Mouse (Mus musculus): ENCODE data around the gene Cmss1.
A peak's percentile ranks its signal among the peaks of the same experiment; 100 is the strongest.

Cmss1 gene

DNA sequence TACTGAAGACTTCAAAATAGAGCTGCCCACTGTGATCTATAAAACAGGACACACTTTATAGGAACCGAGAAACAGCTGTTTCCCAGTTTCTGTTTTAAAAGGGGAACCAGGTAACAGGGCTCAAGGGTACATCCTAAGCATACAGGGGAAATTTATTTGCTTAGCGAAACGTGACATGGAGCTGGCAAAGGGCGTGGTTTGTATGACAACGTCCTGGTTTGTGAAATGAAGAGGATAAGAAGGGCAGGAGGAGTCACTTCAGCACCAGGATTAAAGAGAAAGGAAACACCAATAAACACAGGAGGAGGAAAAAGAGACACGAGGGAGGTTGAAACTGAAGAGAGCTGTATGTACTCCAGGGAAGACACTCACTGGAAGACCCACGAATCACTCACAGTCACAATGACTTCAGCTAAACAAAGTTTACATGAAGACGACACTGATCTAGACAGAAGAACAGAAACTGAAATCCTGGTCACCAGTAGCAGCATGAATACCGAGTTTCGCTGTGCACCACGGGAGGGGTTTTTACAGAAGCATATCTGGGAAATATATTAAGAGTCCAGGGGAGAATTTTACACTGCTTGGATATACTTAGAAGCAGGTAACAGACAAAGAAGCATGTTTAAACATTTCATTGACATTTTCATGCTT is 269.8 kb downstream of the Cmss1 start:
- no peak for DNase-seq

DNA sequence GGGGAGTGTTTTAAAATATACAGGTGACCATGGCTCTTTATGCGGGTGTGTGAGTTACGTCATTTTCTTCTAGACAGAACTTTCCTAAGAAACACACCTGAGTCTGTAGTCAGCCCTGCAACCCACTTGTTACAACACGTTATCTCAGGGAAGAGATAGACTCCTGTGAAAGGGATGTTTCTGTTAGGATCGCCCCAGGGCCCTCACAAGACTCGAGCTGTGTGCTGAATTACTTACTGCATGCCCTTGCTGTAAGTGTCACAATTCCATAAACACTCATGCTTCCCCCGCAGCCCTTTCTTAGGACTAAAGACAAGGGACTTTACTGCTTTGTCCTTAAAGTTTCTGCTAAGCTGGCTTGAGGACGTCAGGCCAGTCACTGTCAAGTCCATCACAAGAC is 274.4 kb downstream of the Cmss1 start:
- DNase-seq: no peak

DNA sequence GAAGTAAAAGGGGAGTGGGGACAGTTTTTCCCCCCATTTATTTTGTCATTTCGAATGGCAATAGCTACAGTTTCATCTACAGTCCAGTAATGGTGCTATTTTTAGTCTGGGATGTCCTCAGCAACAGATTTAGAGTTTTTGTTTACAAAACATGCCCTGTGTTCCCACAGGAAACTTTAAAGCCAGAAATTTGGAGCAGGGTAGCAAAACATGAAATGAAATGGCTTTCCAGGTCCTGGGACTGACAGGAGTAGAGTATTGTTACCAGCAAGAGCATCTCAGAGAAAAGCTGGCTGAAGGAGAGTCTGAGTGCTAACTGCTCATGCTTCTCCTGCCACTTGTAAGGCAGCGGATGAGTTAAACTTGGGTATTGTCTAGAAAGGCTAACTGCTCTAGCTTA is 276.6 kb downstream of the Cmss1 start:
- no peak for DNase-seq

DNA sequence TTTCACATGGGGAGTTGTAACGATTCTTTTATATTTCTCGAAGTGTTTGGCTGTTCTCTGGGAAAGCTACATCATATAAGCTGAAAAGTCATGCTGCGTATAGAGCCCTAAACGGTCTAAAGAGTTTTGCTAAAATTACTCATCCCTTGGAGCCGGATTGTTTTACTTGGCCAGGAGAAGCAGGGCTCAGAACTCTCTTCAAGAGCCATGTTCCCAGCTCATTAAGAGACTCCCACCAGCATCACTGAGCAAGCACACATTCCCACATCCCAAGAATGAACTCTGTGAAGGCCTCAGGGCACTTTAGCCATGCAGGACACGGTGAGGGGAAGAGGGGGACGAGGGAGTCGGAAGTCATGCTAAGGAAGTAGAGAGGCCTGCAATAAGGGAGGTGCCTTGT is 277.6 kb downstream of the Cmss1 start:
- DNase-seq: no peak

DNA sequence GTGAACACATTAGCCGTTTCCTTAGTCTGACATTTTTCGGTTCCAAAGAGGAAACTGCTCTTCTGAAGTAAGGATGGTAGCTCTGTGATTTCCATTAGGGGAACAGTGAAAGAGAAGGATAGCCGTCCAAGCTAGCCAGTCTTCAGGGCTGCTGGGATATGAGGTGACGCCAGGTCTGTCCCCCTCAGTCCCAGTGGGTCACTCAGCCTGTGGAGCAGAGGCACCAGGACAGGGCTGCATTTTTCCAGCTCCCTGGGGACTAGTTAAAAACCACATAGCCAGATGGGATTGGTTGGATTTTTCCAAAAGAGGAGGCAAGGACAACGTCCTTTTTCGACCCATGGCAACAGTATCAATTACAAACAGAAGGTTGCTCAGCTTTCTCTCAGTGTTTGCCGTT is 279.7 kb downstream of the Cmss1 start:
- DNase-seq: no peak

DNA sequence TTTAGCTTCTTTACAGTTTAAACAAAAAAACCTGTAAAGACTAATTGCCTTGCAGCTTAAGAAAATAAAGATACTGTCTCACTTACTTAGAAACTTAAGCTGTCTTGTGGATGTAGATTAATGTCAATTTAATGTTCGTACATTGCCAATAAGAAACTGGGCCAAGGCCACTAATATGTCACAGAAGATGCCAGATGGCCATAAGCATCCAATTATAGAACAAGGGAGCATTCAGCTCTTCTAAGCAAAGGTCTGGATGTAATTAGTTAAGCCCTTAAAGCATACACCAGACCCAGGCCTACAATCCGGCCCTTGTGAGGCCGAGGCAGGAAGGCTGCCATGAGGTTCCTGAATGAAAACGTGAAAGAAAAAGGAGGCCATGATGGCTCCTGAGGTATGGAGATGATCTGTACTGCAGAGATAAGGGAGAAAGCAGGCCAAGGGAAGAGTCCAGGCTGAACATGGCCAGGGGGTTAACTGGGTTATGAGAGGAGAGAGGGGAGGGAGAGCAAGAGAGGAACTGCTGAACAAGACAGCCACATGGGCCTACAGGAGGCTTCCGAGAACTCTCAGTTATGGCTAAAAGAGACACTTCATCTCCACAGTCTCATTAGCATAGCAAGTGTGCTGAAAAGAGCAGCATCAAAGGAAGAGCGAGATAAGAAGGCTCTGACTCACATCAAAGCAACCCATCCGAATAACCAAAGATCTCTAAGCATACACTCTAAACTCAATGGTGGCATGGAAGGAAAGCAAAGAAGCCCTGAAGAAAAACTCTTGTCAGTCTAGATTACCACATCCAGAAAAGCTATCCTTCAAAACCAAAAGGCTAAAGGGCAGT is 287.2 kb downstream of the Cmss1 start:
- DNase-seq: no peak

DNA sequence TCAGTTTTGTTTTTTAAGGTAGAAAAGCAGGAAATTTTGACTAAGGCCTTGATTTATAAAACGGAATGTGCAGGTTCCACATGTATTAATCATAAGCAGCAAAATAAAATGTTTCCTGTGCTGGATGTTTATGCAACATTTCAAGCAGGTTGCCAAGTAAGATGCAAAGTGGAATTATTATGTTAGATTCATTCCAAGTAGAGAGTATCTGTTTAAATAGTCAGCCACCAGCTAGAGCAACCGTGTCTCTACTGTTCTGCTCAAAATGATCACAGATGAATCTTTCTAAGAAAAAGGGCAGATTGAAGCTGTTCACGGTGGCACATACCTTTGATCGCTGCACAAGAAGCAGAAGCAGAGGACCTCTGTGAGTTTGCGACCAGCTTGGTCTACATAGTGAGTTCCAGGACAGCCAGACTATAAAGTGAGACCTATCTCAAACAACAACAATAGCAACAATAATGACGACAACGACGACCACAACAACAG is 288.0 kb downstream of the Cmss1 start:
- no peak for DNase-seq

DNA sequence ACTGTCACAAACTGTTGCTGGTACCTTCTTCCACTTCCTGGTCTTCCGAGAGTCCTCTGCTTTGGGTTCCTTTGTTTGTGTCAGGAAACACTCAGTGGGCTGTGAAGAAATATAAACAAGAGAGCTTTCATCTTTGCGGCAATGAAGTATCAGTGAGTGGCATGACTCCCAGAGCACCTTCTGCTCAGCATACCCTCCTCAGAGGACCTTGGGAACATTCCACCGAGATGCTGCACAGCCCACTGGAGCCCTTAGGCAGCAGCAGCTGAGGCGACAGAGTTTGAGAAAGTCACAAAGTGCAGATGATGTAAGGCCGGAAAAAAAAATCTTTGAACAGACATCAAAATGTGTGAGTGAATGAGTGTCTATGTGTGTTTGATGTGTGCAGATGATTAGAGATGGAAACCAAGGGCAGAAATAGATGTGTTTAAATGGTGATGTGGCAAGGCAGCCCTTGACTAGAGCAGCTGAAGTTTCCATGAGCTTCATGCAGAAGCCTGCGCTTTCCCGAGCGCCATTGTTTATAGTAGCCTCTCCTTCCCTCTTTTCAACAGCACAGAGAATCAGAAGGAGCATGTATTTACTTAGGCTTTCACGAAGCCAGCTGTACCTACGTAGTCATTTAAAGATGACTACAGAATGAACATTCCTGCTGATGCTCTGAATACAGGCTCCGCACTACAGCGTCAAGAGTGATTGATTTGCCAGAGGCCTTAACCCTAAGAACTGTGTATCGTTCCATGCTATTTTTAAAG is 288.6 kb downstream of the Cmss1 start:
- no peak for DNase-seq

DNA sequence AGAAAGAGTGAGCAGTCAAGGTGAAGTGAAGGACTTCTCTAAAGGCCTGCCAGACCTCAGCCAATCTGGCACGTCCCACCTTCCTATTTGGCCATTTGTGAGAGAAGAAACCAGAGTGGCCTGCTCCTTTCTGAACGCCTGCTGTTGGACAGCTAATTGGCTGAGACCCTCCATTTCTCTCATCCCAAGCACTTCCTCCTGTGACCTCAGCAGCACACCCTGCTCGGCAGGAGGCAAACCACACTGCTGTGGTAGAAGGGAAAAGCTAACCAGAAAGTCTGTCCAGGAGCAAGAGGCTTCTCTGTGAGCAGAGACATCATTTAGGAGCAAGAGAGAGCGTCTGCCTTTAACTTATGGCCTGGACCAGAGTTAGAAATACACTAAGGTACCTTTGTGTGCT is 289.5 kb downstream of the Cmss1 start:
- no peak for DNase-seq

DNA sequence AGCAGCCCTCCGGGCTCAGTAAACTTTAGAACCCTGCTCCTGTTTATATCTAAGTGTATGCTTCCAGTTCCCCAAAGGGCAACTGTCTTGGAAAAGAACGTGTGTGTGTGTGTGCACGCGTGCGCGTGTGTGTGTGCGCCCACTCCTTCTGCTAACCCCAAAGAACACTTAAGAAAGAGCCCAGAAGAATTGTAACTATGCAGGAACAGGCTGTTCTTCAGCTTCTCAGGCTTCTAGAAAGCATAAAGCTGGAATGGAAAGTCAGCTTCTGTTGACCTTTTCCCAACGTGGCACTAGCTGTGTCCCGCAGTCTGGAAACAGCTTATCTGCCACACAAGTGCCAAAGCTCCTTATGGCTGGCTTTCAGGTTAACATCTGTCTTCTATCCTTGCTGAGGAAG is 291.6 kb downstream of the Cmss1 start:
- DNase-seq: no peak

DNA sequence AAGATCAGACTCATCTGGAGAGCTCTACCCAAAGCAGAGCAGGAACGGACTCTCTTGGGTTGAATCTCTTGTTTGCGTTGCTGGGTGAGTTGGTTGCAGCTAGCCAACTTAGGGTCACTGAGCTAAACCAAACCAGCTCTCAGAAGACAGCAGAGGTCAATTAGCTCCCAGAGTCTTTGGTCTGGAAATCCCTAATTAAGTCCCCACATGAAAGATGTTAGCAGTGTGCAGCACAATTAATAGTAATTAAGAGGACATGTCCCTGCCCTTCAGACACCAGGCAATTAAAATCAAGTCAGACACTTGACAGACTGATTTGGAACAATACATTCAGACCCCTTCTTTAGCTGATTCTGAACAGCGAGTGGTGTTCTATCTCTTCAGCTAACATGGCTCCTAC is 292.4 kb downstream of the Cmss1 start:
- no peak for DNase-seq

DNA sequence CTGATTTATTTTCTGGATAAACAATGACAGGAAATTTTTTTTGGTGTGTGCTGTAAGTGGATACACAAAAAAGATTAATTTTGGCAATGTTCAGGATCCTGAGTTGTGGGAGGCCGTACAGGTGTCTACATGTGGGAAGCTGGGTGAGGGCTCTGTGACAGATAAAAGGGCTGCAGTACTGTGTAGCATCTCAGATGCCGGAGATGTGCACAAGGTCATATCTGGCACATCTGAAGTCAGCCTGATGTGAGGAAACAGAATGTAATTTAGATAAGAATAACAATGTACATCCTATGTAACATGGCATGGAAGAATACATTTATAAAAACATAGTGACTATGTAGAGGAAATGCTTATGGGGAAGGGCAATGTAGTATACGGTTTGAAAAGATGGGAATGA is 293.2 kb downstream of the Cmss1 start:
- DNase-seq: no peak

DNA sequence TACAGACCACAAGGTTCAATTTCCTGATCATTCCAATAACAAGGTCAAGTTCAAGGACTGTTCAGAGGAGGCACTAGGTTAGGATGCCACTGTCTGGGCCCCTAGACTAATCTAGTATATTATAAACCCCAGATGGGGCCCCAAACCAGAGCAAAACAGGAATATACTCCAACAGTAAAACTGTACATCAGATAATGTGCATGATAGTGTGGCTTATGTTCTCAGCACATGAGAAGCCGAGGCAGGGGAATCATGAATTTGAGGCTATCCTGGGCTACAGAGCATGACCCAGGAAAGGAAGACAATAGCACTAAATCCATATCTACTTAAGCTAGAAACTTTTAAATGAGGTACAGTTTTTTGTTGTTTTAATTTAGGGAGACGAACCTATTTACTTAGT is 294.5 kb downstream of the Cmss1 start:
- no peak for DNase-seq

DNA sequence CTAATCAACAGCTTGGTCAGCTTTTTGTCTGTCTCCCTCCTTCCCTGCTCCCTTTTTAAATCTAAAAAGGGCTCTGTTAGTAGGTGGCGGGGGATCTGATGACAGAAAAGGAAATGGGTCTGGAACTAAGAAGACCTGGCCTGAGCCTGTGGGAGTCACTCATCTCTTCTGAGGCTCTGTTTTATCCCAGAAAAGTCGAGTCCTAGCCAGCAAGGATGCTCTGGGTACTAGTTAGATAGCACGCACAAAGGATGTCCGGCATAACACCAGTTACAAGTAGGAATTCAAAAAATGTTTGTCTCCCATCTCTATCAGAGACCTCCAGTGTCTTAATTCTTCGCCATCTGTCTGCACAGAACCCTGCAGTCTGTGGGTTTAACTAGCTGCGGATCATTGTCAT is 301.2 kb downstream of the Cmss1 start:
- no peak for DNase-seq

DNA sequence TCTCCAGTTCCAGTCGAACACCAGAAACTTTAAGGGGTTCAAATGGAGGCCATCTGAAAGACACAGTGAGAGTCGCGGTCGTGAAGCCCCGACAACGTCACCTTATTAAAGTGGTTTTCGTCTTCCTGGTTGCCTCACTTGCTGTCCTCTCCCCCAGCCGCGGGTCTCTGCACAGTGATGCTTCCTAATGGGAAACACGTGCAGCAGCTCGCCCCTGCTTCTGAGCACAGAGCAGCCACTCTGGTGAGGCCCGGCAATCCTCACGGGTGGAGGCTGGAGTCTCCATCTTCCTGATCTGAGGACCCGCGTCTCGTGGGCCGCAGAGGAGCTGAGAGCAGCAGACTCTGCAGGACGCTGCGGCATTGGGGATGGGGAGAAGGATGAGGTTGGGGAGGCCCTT is 302.9 kb downstream of the Cmss1 start:
- no peak for DNase-seq

DNA sequence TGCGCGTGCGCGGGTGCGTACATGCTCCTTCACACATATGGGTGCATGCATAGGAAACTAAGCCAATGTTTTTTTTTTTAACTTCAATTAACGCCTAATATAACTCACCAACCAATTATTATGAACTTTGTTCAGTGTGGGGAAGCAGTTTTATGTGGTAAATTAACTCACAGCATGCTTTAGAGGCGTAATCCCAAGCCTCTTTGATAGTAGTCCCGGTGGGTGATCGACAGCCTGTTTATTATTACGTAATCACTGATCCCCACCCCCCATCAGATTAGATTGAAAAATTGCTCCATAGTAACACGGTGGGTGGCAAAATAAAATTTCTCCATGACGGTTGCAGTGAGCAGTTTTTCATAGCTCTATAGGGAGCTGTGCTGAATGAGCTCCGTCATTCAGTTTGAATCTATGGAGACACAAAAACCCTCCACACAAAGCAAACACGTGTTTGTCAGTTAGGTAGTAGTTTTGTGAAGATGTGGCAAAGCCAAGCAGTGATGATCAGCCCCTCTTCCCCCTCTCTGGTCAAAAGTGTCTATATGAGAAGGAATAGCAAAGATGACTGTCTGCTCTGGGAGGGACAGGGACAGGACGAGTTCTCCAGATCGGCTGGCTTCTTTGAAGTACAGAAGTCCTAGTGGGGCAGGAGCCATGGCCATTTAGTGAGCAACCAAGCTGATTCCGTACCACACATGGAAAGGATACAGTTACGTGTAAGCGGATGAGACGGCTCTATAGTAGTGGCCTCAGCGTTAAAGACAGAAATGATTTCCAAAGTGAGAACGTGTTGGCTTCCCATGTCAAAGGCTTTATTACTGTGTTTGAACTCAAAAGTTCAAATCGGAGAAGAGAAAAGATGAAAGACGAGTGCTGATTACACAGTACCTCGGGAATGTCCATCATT is 303.6 kb downstream of the Cmss1 start:
- DNase-seq: no peak

DNA sequence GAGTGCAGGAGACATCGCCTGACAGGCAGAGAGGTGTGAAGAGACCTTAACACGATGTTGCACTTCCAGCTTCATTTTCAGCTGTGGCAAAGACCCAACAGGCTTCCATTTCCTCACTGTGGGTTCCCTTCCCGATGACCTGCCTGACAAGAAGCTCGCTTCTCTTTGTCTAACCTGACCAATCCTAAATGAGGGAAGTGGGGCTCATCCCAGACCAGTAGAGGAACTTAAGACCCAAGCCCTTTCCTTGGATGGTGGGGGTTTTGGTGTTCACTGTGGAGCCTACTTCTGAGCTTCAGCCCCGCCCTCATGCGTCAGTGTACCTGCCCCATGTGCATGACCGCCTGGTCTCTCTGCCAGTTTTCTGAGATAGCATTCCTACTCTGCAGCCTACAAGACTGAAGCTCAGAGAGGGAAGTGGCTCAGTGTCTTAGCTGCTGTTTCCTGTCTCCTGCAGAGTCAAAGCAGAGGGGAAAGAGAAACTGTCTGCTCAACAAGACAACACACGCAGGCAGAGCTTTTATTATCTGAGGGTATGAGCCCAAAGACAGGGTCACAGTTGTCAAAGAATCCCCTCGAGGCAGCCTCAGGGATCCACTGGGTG is 305.1 kb downstream of the Cmss1 start:
- DNase-seq: peak in 1 of 2 experiments; percentile 6

DNA sequence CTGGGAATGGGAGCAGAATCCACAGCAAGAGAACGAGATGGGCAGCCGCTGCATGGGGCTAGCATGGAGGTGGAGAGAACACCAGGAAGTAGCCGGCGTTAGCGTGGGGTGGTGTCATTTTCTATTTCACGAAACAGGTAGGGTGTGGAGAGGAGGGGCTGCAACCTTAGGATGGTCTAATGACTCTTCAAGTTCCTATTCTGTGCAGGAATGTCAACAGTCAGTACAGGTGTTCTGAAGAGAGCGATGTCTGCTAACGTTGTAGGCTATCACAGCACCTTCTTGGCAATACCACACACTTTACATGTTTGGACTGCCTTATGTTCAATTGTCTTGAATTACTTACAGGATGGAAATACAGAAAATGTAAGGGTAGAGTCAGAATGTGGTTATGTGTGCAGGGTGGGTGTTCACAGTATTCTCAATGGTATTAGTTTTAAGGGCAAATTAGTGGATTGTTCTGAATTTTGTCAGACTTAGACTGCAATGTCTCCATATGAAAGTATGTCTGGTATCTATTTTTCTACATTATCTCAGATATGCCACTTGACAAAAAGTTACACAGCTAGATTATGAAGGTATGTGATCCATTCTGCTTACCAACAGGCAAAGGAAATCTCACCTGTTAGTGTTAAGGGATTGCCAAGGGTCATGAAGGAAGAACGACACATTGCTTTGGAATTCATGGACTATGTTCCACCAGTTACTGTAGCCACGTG is 311.3 kb downstream of the Cmss1 start:
- no peak for DNase-seq

DNA sequence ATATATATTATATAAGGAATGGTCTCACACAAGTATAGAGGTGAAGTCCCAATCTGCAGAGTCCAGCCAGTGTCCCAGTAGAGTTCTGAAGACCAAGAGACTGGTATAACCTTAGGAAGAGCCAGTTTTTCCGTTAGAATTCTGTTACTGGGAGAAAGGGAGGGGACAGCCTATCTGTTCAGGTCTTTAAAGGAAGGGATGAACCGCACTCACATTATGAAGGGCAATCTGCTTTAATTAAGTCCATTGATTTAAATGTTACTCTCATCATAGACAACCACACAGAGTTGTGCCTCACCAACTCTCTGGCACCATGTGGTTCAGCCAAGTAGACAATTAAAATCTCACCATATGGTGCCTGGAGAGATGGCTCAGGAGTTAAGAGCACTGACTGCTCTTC is 313.9 kb downstream of the Cmss1 start, which contains the start of gene Tmem30c:
Gene Tmem30c (minus strand): TSS at position 101 of the 400 bp plus-strand sequence.
- DNase-seq: no peak

DNA sequence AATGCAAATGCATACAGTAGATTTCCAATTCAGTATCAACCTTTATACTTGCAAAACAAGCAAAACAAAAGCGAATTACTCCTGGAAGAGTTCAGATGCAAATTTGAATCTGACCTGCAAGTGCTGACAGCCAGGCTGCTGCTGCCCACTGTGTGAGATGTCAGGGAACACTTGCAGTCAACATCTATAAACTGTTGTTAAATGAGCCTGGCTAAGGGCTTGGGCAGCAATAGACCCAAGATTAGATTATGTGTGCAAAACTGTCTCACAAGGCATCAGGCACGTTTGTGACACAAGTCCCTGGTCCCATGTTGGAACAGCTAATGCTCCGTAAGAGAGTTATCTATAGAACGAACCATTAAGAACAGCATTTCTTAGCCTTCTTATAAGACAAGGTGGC is 314.4 kb downstream of the Cmss1 start:
- DNase-seq: no peak

DNA sequence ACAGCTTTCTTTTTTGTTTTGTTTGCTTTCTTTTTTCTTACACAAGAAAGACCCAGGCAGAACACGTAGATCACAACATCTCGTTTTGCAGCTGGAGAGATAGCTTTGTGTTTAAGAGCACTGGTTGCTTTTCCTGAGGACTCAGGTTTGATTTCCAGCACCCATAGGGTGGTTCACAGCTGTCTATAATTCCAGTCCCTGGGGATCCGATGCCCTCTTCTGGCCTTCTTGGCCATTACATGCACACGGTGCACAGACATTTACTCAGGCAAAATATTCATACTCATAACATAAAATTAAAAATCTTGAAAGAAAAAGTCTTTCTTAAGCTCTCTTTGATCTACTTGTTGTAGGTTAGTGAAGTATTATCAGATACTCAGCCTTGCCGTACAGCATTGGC is 315.0 kb downstream of the Cmss1 start:
- no peak for DNase-seq
